Mouse (Mus musculus) brown adipose tissue, adult 24 weeks (tissue): ENCODE results near the gene Nlgn1. TPM values are rescaled to one million over a fixed set of nuclear protein-coding genes. Genes with fewer than 3 reads are reported as not detected.

Experiments used
- H3K27ac ChIP-seq: fragments of 200-500 bp; replicated peaks from 2 replicates; pipeline ENCODE4 v1.5.1; 2012; ENCODE audit warnings: low read depth, mild to moderate bottlenecking, low read length
- H3K4me1 ChIP-seq: fragments of 200-500 bp; 2 replicates; pipeline ENCODE4 v1.6.1; 2012; ENCODE audit warnings: low read length, mixed read lengths; ENCODE audit not compliant: control insufficient read depth, insufficient read depth, insufficient read length
- H3K4me3 ChIP-seq: fragments of 200-500 bp; 2 replicates; pipeline ENCODE4 v1.5.1; 2012; ENCODE audit warnings: low read depth, mild to moderate bottlenecking, low read length, moderate library complexity; ENCODE audit not compliant: insufficient read depth
- polyA plus RNA-seq: library from polyadenylated mRNA; stranded (reverse); fragments of >200 nt; gene quantifications from 2 replicates; pipeline ENCODE4 v1.2.4, GENCODE M21; 2012; ENCODE audit not compliant: missing spikeins, insufficient read depth, insufficient read length

Gene Nlgn1
- polyA plus RNA-seq, 1 experiment = not detected

GRCm38 (mm10) chr3:26039696-26040095, 292.6 kb downstream of the Nlgn1 start:
- H3K27ac ChIP-seq = no peak overlapping the region
- no peaks in the 10 kb centered on the region for H3K4me1 ChIP-seq
- H3K4me3 ChIP-seq = no peak overlapping the region

GRCm38 (mm10) chr3:26026025-26026424, 306.2 kb downstream of the Nlgn1 start:
- no peak overlapping the region for H3K27ac ChIP-seq
- H3K4me3 ChIP-seq = no peak overlapping the region
- no peaks in the 10 kb centered on the region for H3K4me1 ChIP-seq

DNA sequence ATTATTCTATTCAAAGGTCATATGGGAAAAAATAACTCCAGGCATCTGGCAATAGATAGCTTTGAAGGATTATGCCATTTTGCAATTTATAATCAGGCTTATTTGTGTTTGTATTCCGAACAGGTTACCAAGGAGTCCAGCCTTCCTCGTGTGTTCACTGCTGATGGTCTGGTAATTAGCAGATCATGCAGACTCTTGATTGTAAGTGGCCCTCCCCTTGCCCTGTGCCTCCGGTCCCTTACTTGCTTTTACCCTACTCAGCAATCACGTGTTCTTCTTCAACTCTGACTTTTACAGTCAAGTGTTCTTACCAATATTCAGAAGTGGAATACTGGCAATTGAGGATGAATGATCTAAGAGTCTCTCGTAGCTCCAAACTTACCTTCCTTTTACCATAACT, 309.0 kb downstream of the Nlgn1 start:
- Histone ChIP-seq H3K27ac (no peak overlapping the region), H3K4me1 (no peaks in the 10 kb centered on the region), H3K4me3 (no peak overlapping the region)

GRCm38 (mm10) chr3:26021632-26022184, 310.6 kb downstream of the Nlgn1 start:
- H3K27ac ChIP-seq = no peak overlapping the region
- no peaks in the 10 kb centered on the region for H3K4me1 ChIP-seq
- H3K4me3 ChIP-seq = no peak overlapping the region

DNA sequence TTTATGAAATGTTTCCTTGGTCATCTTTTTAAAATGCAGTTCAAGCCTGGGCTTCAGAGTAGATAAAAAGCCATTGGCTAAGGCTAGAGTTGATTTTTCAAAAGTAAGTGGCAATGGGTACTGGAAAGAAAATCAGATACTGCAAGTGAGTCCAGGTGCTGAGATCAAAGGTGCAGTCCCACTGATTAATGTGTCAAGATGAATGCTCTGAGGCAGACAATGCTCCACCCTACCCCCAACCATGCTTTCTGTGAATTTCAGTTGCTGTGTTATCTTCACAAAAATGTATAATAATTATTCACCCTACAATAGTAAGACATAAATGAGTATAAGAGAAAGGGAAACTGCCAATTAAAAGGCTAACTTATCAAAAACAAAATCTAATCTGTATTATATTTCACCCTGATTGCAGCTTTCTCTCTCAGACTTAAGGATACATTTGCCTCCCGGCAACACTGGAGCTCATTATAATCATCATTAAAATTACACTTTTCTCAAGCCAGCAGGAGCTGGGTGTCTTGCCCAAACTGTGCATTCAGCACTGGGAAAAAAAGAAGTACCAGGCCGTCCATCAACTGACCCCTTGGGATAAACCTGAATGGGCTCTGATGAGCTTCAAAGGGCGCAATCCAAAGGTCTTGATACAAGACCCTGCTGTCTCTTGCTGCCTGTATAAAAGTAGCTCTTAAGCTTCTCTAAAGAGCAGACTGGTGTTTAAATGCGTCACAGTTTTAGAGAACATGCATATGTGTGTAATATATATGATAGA, 320.8 kb downstream of the Nlgn1 start:
- H3K4me1 ChIP-seq = no peaks in the 10 kb centered on the region
- no peak overlapping the region for H3K27ac ChIP-seq

DNA sequence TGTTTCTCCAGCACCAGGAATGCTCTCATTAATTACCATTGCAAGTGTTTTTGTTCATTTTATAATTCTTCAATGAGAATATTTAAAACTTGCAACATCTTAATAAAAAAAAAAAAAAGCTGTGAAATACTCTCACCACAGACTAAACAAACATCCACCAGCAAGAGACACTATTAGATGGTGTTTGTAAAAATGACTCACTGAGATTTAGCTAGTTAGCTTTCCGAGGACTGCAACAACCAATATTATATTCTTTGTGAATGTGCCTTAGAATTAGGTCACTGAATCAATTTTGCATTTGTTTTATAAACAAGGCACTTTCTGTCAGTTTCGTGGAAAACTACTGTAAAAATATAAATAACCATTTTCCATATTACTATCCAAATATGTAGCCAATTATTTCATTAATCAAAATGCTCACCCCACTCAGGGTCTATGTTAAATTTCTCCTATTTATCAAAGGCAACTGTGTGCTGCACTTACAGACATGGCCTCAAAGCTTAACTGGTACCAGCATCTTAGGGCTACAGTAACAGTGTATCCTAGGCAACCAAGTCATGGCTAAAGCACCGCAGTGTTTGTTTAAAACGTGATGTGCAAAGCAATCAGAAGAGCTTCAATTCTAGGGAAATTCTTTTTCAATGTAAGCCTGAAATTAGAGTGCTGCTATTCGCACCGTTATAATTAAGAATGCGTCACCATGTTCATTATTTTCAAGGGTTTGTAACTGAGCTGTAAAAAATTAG, 329.2 kb downstream of the Nlgn1 start:
- no peak overlapping the region for H3K27ac ChIP-seq
- H3K4me3 ChIP-seq = no peak overlapping the region
- no peaks in the 10 kb centered on the region for H3K4me1 ChIP-seq

More for the DNA sequence above, 320.8 kb downstream of the Nlgn1 start:
- no peak overlapping the region for H3K4me3 ChIP-seq

- no peak overlapping the region for H3K27ac ChIP-seq
- no peaks in the 10 kb centered on the region for H3K4me1 ChIP-seq
- no peak overlapping the region for H3K4me3 ChIP-seq
These were observed 329.9 kb downstream of the Nlgn1 start for GRCm38 (mm10) chr3:26002367-26002766.

- Histone ChIP-seq H3K4me3 (no peak overlapping the region), H3K4me1 (no peaks in the 10 kb centered on the region), H3K27ac (no peak overlapping the region)
These were observed 364.7 kb downstream of the Nlgn1 start for GRCm38 (mm10) chr3:25967546-25967945.

DNA sequence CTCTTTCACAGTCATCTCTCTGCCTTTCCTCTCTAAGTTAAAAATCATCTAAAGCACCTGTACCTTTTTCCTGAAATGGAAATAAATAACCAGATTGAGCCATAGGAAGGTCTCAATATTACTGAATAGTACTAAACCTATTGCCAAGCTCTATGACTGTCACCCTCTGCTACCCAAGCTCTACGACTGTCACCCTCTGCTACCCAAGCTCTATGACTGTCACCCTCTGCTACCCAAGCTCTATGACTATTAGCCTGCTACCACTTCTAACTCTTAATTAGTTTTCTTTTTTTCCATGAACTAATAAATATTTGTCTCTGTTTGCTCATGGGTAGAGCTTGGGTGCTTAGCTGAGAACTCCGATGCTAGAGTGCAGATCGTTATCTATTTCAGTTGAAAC, 368.0 kb downstream of the Nlgn1 start:
- Histone ChIP-seq H3K27ac (no peak overlapping the region), H3K4me1 (no peaks in the 10 kb centered on the region), H3K4me3 (no peak overlapping the region)

- no peaks in the 10 kb centered on the region for H3K4me1 ChIP-seq
- no peak overlapping the region for H3K4me3 ChIP-seq
- H3K27ac ChIP-seq = no peak overlapping the region
These were observed 368.7 kb downstream of the Nlgn1 start for GRCm38 (mm10) chr3:25963568-25963967.

DNA sequence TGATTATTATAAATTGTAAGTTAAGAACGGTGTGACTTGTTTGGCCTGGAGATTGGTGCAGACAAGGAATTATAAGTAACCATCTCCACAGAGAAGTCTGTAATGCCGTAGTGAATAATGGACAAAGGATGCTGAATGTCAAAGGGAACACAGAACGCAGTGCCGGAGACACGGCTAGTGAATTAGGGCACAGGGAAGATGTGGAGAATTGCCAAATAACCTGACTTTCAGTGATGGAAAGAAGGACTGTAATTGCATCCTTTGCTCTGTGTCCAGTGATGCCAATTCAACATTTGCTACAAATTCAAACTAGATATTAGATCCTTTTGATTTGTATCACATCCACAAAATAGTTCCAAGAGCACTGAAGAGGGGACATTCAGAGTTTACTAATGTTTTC, 415.7 kb downstream of the Nlgn1 start:
- Histone ChIP-seq H3K27ac (no peak overlapping the region), H3K4me3 (no peak overlapping the region)

DNA sequence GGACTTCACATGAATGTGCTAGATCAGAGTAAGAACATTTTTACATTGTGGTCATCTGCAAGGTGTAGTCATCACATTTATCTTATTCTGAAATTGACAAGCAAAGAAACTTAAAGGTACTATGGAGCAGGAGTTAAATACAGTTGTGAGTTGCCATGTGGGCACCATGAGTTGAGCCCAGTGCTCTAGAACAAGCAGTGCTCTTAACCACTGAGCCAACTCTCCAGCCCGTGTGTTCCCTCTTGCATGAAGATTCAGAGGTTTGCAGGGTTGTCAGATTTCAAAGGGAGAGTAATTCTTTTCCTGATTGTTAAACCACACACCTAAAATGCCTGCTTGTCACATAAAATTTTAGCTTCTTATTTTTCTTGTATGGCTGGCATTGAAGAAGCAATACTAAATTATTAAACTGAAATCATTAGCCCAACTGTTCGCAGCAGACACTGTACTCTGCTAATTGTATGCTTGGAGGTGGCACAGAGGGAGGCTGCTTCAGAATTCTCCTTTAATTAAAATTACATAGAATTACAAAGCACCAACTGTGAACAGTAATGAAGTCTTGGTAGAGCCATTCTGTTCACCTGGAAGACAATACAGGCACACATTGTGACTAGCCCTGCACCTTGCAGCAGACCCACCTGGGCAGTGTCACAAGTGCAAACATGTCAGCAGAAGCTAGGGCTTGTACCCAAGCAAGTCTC, 417.7 kb downstream of the Nlgn1 start:
- no peaks in the 10 kb centered on the region for H3K4me1 ChIP-seq
- no peak overlapping the region for H3K27ac ChIP-seq
- no peak overlapping the region for H3K4me3 ChIP-seq

More for the DNA sequence above, 415.7 kb downstream of the Nlgn1 start:
- no peaks in the 10 kb centered on the region for H3K4me1 ChIP-seq

- no peaks in the 10 kb centered on the region for H3K4me1 ChIP-seq
- H3K27ac ChIP-seq = no peak overlapping the region
- no peak overlapping the region for H3K4me3 ChIP-seq
These were observed 429.0 kb downstream of the Nlgn1 start for GRCm38 (mm10) chr3:25903140-25903809.

DNA sequence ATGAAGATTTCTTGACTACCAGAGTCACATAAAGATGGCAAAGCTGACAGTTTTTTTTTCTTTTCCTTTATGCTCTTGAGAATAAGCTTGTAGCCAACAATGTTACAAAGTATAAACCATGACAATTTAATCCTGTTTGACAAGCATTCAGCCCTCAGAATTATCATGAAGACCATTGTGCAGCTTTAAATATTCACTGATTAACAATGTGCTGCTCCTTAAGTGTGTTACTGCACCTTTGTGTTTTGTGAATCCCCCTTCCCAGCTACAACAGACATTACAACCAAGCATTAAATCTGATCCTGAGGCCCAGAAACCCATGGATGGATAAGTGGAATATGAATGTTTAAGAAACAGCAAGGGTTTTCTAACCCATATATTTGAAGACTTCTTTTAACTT, 434.8 kb downstream of the Nlgn1 start:
- Histone ChIP-seq H3K27ac (no peak overlapping the region), H3K4me3 (no peak overlapping the region), H3K4me1 (no peaks in the 10 kb centered on the region)

DNA sequence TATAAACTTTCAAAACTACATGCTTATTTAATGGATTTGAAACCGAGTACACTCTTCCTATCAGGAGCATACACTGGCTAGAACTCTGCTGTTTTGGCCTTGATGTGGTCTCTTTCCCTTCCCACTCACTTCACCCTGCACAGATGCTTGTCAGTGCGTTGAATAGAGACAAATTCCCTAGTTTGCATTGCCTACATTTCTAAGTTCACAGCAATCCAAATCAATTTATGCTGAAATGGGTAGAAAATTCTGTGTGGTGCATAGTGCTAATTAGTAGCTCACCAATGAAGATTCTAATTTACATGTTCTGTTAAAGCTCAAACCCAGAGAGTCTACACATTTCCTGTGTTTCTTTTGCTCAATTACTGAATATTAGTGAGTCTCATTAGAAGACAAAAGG, 447.5 kb downstream of the Nlgn1 start:
- Histone ChIP-seq H3K4me1 (no peaks in the 10 kb centered on the region), H3K4me3 (no peak overlapping the region), H3K27ac (no peak overlapping the region)
